Mouse (Mus musculus) heart, postnatal 25 days (tissue): ENCODE results near the gene Myo3a. TPM values are rescaled to one million over a fixed set of nuclear protein-coding genes. Genes with fewer than 3 reads are reported as not detected.

Source experiments
- DNase-seq: peaks from one replicate; pipeline ENCODE4 v3.0.0; 2022; ENCODE audit warnings: low spot score
- intact Hi-C: fragments of 180-260 bp; cut with DNase I; formaldehyde crosslinking; loops from one replicate; pipeline ENCODE4 v1.15.1; 2025
- total RNA-seq, 2 experiments: library from RNA; stranded (reverse); gene quantifications; 2 replicates each; pipeline ENCODE4 v1.2.3; 2021

Myo3a gene
- total RNA-seq, 2 experiments from 2014 or later, result not detected

- no peak for DNase-seq
- intact Hi-C loops, result no loop called here
Measured at GRCm38 (mm10) chr2:22620030-22620429, 392.7 kb downstream of the Myo3a start.

- DNase-seq, result no peak
- intact Hi-C loops, result no loop called here
Measured at GRCm38 (mm10) chr2:22620534-22620933, 393.2 kb downstream of the Myo3a start.

GRCm38 (mm10) chr2:22620978-22621827, 393.9 kb downstream of the Myo3a start:
- DNase-seq, result no peak
- intact Hi-C loops, result no loop called here

- intact Hi-C loops, result no loop called here
- no peak for DNase-seq
Measured at GRCm38 (mm10) chr2:22621828-22622731, 394.8 kb downstream of the Myo3a start, which contains the start of gene Gad2. Gad2 (plus strand) TSS chr2:22622205.

GRCm38 (mm10) chr2:22623111-22624070, 396.1 kb downstream of the Myo3a start:
- intact Hi-C loops, result no loop called here
- no peak for DNase-seq

GRCm38 (mm10) chr2:22624188-22624975, 397.1 kb downstream of the Myo3a start:
- no peak for DNase-seq
- intact Hi-C loops, result no loop called here

GRCm38 (mm10) chr2:22625096-22625960, 398.0 kb downstream of the Myo3a start:
- DNase-seq, result no peak
- intact Hi-C loops, result no loop called here

GRCm38 (mm10) chr2:22627147-22627666, 399.9 kb downstream of the Myo3a start:
- intact Hi-C loops, result no loop called here
- DNase-seq, result no peak

- no peak for DNase-seq
- intact Hi-C loops, result no loop called here
Measured at GRCm38 (mm10) chr2:22627819-22628432, 400.6 kb downstream of the Myo3a start.

- intact Hi-C loops, result loop anchor here (2.0 kb wide), 1 partner anchor 88 kb away; no protein-coding TSS in a partner anchor
- no peak for DNase-seq
Measured at GRCm38 (mm10) chr2:22634766-22635165, 407.5 kb downstream of the Myo3a start.

- intact Hi-C loops, result no loop called here
- DNase-seq, result no peak
Measured at GRCm38 (mm10) chr2:22646134-22646533, 418.8 kb downstream of the Myo3a start.

- intact Hi-C loops, result no loop called here
- no peak for DNase-seq
Measured at GRCm38 (mm10) chr2:22648394-22648793, 421.1 kb downstream of the Myo3a start.

- no peak for DNase-seq
- intact Hi-C loops, result no loop called here
Measured at GRCm38 (mm10) chr2:22651826-22652225, 424.5 kb downstream of the Myo3a start.

- intact Hi-C loops, result no loop called here
- DNase-seq, result no peak
Measured at GRCm38 (mm10) chr2:22663731-22664130, 436.4 kb downstream of the Myo3a start.
